ENCODE assay signal across 8 mouse cellular contexts in the genomic region with DNA sequence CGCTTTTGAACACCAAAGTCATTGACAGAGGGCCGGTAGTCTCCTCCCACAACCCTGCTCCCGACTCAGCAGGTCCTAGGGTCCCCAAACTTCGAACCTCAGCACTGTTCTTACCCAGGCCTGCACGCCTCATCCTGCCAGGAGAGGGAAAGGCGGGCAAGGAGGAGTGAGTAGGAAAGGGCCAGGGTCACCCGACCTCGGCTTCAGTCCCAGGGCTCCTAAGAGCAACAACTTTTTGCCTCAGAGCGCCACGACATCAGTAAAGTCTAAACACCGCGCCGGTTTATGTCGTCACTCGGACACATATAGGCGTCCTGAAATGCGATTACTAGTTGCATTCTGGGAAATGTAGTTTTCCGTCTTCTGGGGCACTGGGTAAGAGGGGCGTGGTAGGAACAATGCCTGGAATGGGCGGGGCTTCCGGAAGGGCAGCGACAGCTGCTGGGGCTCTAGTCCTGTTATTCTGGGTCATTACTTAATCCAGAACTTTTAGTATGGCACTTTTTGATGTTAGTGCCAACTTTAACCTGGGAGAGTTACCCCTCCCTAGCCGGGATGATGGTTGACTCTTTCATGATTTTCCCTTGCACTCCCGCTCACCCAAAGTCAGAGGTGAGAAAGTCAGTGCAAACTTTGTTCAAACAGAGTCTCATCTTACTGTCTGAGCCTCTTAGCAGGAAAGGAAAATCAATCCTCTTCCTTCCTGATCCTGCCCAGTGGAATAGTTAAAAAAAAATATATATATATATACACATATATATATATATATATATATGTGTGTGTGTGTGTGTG. TPM values are rescaled to one million over a fixed set of nuclear protein-coding genes. Genes with fewer than 3 reads are reported as not detected.
DNase-seq lines count a peak whose midpoint lies in the region; ATAC-seq and TF ChIP-seq lines count a peak whose summit lies in the region.

A gene (minus strand): TSS at position 310 of the 792 bp plus-strand sequence.

- no peak for TF ChIP-seq CTCF in cortical plate, adult 2 months (IDR thresholded peaks at IDR 0.05; ENCODE audit: extremely low read depth, insufficient read depth, low read length)

- peak within 1 kb of the TSS; percentile 88 for H3K4me3 ChIP-seq in cortical plate, adult 2 months (ENCODE audit: insufficient read depth, low read length)
- H3K4me3 ChIP-seq in megakaryocyte, embryonic 14.5 days (replicated peaks), result peak within 1 kb of the TSS; percentile 97

- TF ChIP-seq POLR2A in cortical plate, adult 2 months (IDR thresholded peaks at IDR 0.05; ENCODE audit: extremely low read depth, insufficient read depth, low read length), result no peak

- H3K9me3 ChIP-seq in megakaryocyte, embryonic 14.5 days, result no peaks in the 10 kb centered on the region

- no peak within 1 kb of the TSS for H3K27ac ChIP-seq in cortical plate, adult 2 months (ENCODE audit: insufficient read depth, low read length)

- H3K27me3 ChIP-seq in megakaryocyte, embryonic 14.5 days (replicated peaks), result no peaks in the 10 kb centered on the region

- peak; percentile 100 for ATAC-seq in activated CD4-positive, CD25-positive, alpha-beta regulatory T cell, adult 4 months

- DNase-seq in gastrocnemius, adult 8-10 months (ENCODE audit: low spot score in 2 of 2), result peak; percentile 86 to 88
- peak; percentile 96 for DNase-seq in hindlimb bud, embryonic 11.5 days (ENCODE audit: extremely low spot score, low read depth, low spot score)
- DNase-seq in left cerebral cortex, adult 8-10 months (ENCODE audit: low spot score in 2 of 2), result peak; percentile 78 to 89
- peak; percentile 90 to 95 for DNase-seq in right cerebral cortex, postnatal 10 days (ENCODE audit: low spot score in 2 of 2)
- DNase-seq in urinary bladder, postnatal 25 days (ENCODE audit: low spot score), result peak; percentile 81

- no peaks in the 10 kb centered on the region for H3K4me1 ChIP-seq in cortical plate, adult 2 months (ENCODE audit: control insufficient read depth, insufficient read depth, low read length)
- H3K4me1 ChIP-seq in megakaryocyte, embryonic 14.5 days, result peaks cover 20% of the 10 kb centered on the region

- peaks cover 23% of the 10 kb centered on the region for H3K36me3 ChIP-seq in megakaryocyte, embryonic 14.5 days (replicated peaks; ENCODE audit: low read length)

RNA-seq across cellular contexts. Expression of the gene that starts here (rescaled TPM):
- polyA plus RNA-seq in activated CD4-positive, CD25-positive, alpha-beta regulatory T cell, adult 4 months (2017; shearing (Covaris generic)), result 10 to 100 TPM; 35.3 to 38.3 TPM
- polyA plus RNA-seq in cortical plate, adult 2 months (2012; rRNA removed), result 22.1 and 23.6 TPM in 2 replicates
- total RNA-seq in gastrocnemius, adult 8-10 months (2022), result 10 to 100 TPM; 18.2 to 23.3 (median 19.9) TPM
- 10 to 100 TPM; 20.7 to 24.4 (median 22.8) TPM for total RNA-seq in left cerebral cortex, adult 8-10 months (2022)
- polyA plus RNA-seq in megakaryocyte, embryonic 14.5 days (2012; ENCODE audit: insufficient read depth, low replicate concordance), result 9.7 and 75.8 TPM in 2 replicates
